ENCODE assay signal across 14 mouse cellular contexts in genomic region chr2:72420561-72420960, GRCm38 (mm10). TPM values are rescaled to one million over a fixed set of nuclear protein-coding genes. Genes with fewer than 3 reads are reported as not detected.
DNase-seq lines count a peak whose midpoint lies in the region.
"Had no signal": no experiment of that assay in that cellular context is flagged by ENCODE, and none has a peak within 500 bp of the region (broad histone marks: within the 10 kb centered on the region; RNA-seq: fewer than 3 reads in every experiment).

No protein-coding gene starts in this region.

- DNase-seq in thymus, postnatal 14 days: peak; percentile 25
- no peak for DNase-seq in thymus, postnatal 4 days
- DNase-seq in adipocyte (ENCODE audit: low spot score): peak; percentile 12
- peak; percentile 37 for DNase-seq in fibroblast of lung, adult 2 months (ENCODE audit: low read depth)
- DNase-seq in gastrocnemius, postnatal 25 days: no peak
- no peak for DNase-seq in cerebellum, postnatal 14 days
- no peak for DNase-seq in left cerebral cortex, adult 8-10 months (ENCODE audit: low spot score in 2 of 2)
- DNase-seq: adrenal gland, adult 2 months; adrenal gland, postnatal 25 days; cerebellum, adult 2 months; cerebellum, postnatal 25 days; heart, adult 18-20 months; heart, postnatal 10 days; heart, postnatal 4 days had no signal

RNA-seq across cellular contexts. Expression of gene Cdca7, which starts 55.4 kb away (rescaled TPM):
- under 1 TPM; 0.56 to 0.78 TPM for total RNA-seq in gastrocnemius, postnatal 25 days (2021)
- total RNA-seq in left cerebral cortex, adult 8-10 months (2022): 1 to 10 TPM; 5.7 to 6.9 (median 6.3) TPM

Comparison
In these comparisons a context has a peak if more than half of its experiments do, and no peak if none do; other contexts are left out.
1. DNase-seq: peak in thymus, postnatal 14 days (single experiment), adipocyte (single experiment) and fibroblast of lung, adult 2 months (single experiment); none in thymus, postnatal 4 days (single experiment), gastrocnemius, postnatal 25 days (single experiment), cerebellum, postnatal 14 days (0 of 2) and left cerebral cortex, adult 8-10 months (0 of 2).